Mouse (Mus musculus) embryonic facial prominence, embryonic 11.5 days (tissue): ENCODE measurements around the gene Alkbh7. TPM values are rescaled to one million over a fixed set of nuclear protein-coding genes. Genes with fewer than 3 reads are reported as not detected.

Experiments used
- ATAC-seq: fragments of 200-750 bp; cut with Nextera tagmentation; replicated peaks from 2 replicates; pipeline ENCODE4 v1.8.0; 2017; ENCODE audit warnings: low read depth; ENCODE audit not compliant: insufficient number of reproducible peaks, low FRiP score, low TSS enrichment
- DNase-seq: peaks from one replicate; pipeline ENCODE4 v3.0.0-alpha.2; 2015; ENCODE audit warnings: low spot score
- H3K27ac ChIP-seq: fragments of 300-500 bp; sonication (generic); replicated peaks from 2 replicates; pipeline ENCODE4 v1.5.1; 2014; ENCODE audit warnings: mild to moderate bottlenecking, low read depth, low read length, control low read depth
- H3K27me3 ChIP-seq: fragments of 300-500 bp; sonication (generic); 2 replicates; pipeline ENCODE4 v1.6.1; 2014; ENCODE audit warnings: mild to moderate bottlenecking, low read length, moderate library complexity, mixed read lengths; ENCODE audit not compliant: control insufficient read depth, insufficient read depth
- H3K36me3 ChIP-seq: fragments of 300-500 bp; sonication (generic); replicated peaks from 2 replicates; pipeline ENCODE4 v1.6.1; 2014; ENCODE audit warnings: low read depth, mild to moderate bottlenecking, low read length, moderate library complexity, mixed read lengths; ENCODE audit not compliant: control insufficient read depth, insufficient read depth
- H3K4me1 ChIP-seq: fragments of 300-500 bp; sonication (generic); 2 replicates; pipeline ENCODE4 v1.6.1; 2014; ENCODE audit warnings: low read length, mixed read lengths; ENCODE audit not compliant: control insufficient read depth, insufficient read depth
- H3K4me2 ChIP-seq: fragments of 300-500 bp; sonication (generic); 2 replicates; pipeline ENCODE4 v1.6.1; 2014; ENCODE audit warnings: low read depth, mild to moderate bottlenecking, control low read depth, low read length, moderate library complexity
- H3K4me3 ChIP-seq: fragments of 300-500 bp; sonication (generic); 2 replicates; pipeline ENCODE4 v1.5.1; 2014; ENCODE audit warnings: low read depth, low read length, control low read depth
- H3K9ac ChIP-seq: fragments of 300-500 bp; sonication (generic); replicated peaks from 2 replicates; pipeline ENCODE4 v1.6.1; 2014; ENCODE audit warnings: mild to moderate bottlenecking, control low read depth, low read length
- H3K9me3 ChIP-seq: fragments of 300-500 bp; sonication (generic); replicated peaks from 2 replicates; pipeline ENCODE4 v1.6.1; 2016; ENCODE audit warnings: mild to moderate bottlenecking, low read length, inconsistent platforms, mixed read lengths; ENCODE audit not compliant: control insufficient read depth
- WGBS: fragments of 180-500 bp; shearing (Covaris S2); extraction: QIAGEN DNeasy Blood & Tissue Kit; methylation state at CpG from one replicate; pipeline ENCODE4 v1.1.7; 2014; 5-methylcytosine and 5-hydroxymethylcytosine counted together
- polyA plus RNA-seq: library from polyadenylated mRNA; unstranded; fragments of >200 nt; fragmentation: Nextera tagmentation; extraction: Ambion mirVana; gene quantifications from 2 replicates; pipeline ENCODE4 v1.2.1, GENCODE M21; 2014

Gene Alkbh7
- polyA plus RNA-seq, 1 experiment from 2014 or later = 40.2 TPM

- no peaks in the 10 kb centered on the region for H3K36me3 ChIP-seq
- DNase-seq = no peak
- H3K27ac ChIP-seq = no peak overlapping the region
- H3K4me1 ChIP-seq = no peaks in the 10 kb centered on the region
- no peak for ATAC-seq
- no peak overlapping the region for H3K9ac ChIP-seq
- 77% methylated on average over 7 of the region's 7 CpGs for WGBS
- no peaks in the 10 kb centered on the region for H3K9me3 ChIP-seq
- H3K4me3 ChIP-seq = no peak overlapping the region
- no peak overlapping the region for H3K4me2 ChIP-seq
- no peaks in the 10 kb centered on the region for H3K27me3 ChIP-seq
Observed at GRCm38 (mm10) chr17:56981049-56981448, 16.1 kb upstream of the Alkbh7 start.

GRCm38 (mm10) chr17:56982013-56982412 is 15.1 kb upstream of the Alkbh7 start, which contains the start of gene Acer1:
Gene Acer1 (minus strand): TSS chr17:56982126.
- Histone ChIP-seq H3K4me1 (no peaks in the 10 kb centered on the region), H3K27me3 (no peaks in the 10 kb centered on the region), H3K4me2 (no peak within 1 kb of the TSS), H3K4me3 (no peak within 1 kb of the TSS), H3K9ac (no peak within 1 kb of the TSS), H3K9me3 (no peaks in the 10 kb centered on the region), H3K36me3 (no peaks in the 10 kb centered on the region), H3K27ac (no peak within 1 kb of the TSS)
- DNase-seq = no peak
- 79% methylated on average over 5 of the region's 5 CpGs for WGBS
- ATAC-seq = no peak

GRCm38 (mm10) chr17:56984886-56985285 is 12.3 kb upstream of the Alkbh7 start:
- no peak for DNase-seq
- Histone ChIP-seq H3K9me3 (no peaks in the 10 kb centered on the region), H3K27ac (no peak overlapping the region), H3K36me3 (no peaks in the 10 kb centered on the region), H3K9ac (no peak overlapping the region), H3K4me2 (no peak overlapping the region), H3K4me1 (no peaks in the 10 kb centered on the region), H3K4me3 (no peak overlapping the region), H3K27me3 (no peaks in the 10 kb centered on the region)
- 80% methylated on average over 9 of the region's 9 CpGs for WGBS
- ATAC-seq = no peak

GRCm38 (mm10) chr17:56985656-56986055 is 11.5 kb upstream of the Alkbh7 start:
- Histone ChIP-seq H3K27me3 (no peaks in the 10 kb centered on the region), H3K9ac (no peak overlapping the region), H3K36me3 (no peaks in the 10 kb centered on the region), H3K4me3 (no peak overlapping the region), H3K27ac (no peak overlapping the region), H3K4me2 (no peak overlapping the region), H3K9me3 (no peaks in the 10 kb centered on the region), H3K4me1 (no peaks in the 10 kb centered on the region)
- 80% methylated on average over 3 of the region's 3 CpGs for WGBS
- DNase-seq (no peak), ATAC-seq (no peak)

GRCm38 (mm10) chr17:56986105-56986805 is 10.9 kb upstream of the Alkbh7 start:
- 86% methylated on average over 3 of the region's 3 CpGs for WGBS
- Histone ChIP-seq H3K4me3 (no peak overlapping the region), H3K9ac (no peak overlapping the region), H3K27ac (no peak overlapping the region), H3K9me3 (no peaks in the 10 kb centered on the region), H3K36me3 (no peaks in the 10 kb centered on the region), H3K4me2 (no peak overlapping the region), H3K27me3 (no peaks in the 10 kb centered on the region), H3K4me1 (peaks cover 2% of the 10 kb centered on the region; the same call in 1 of the 2 replicates)
- DNase-seq (no peak), ATAC-seq (no peak)

GRCm38 (mm10) chr17:56988441-56988840 is 8.7 kb upstream of the Alkbh7 start:
- Histone ChIP-seq H3K9ac (no peak overlapping the region), H3K36me3 (peaks cover 1% of the 10 kb centered on the region; the same call in 1 of the 2 replicates), H3K4me2 (no peak overlapping the region), H3K4me3 (no peak overlapping the region), H3K27me3 (no peaks in the 10 kb centered on the region), H3K9me3 (no peaks in the 10 kb centered on the region), H3K27ac (no peak overlapping the region), H3K4me1 (peaks cover 2% of the 10 kb centered on the region; the same call in 1 of the 2 replicates)
- WGBS = 84% methylated on average over 7 of the region's 7 CpGs
- ATAC-seq (no peak), DNase-seq (no peak)

GRCm38 (mm10) chr17:56988921-56989430 is 8.2 kb upstream of the Alkbh7 start:
- Histone ChIP-seq H3K36me3 (peaks cover 6% of the 10 kb centered on the region; the same call in 1 of the 2 replicates), H3K4me2 (no peak overlapping the region; the same call in 1 of the 2 replicates), H3K9ac (no peak overlapping the region), H3K4me3 (peak overlapping the region; percentile 79; the same call in 1 of the 2 replicates), H3K27ac (no peak overlapping the region), H3K4me1 (peaks cover 2% of the 10 kb centered on the region; the same call in 1 of the 2 replicates), H3K27me3 (no peaks in the 10 kb centered on the region), H3K9me3 (no peaks in the 10 kb centered on the region)
- ATAC-seq = no peak
- 70% methylated on average over 7 of the region's 7 CpGs for WGBS
- DNase-seq = no peak

GRCm38 (mm10) chr17:56989467-56990114 is 7.5 kb upstream of the Alkbh7 start:
- WGBS = 4% methylated on average over 25 of the region's 25 CpGs
- DNase-seq = peak; percentile 91

More at GRCm38 (mm10) chr17:56989467-56990114, 7.5 kb upstream of the Alkbh7 start:
- H3K4me2 ChIP-seq = peak overlapping the region; percentile 52
- peak overlapping the region; percentile 64 for H3K9ac ChIP-seq
- H3K27ac ChIP-seq = no peak overlapping the region
- H3K27me3 ChIP-seq = no peaks in the 10 kb centered on the region
- peak; percentile 89 for ATAC-seq
- peaks cover 2% of the 10 kb centered on the region; the same call in 1 of the 2 replicates for H3K4me1 ChIP-seq
- no peaks in the 10 kb centered on the region for H3K9me3 ChIP-seq
- H3K36me3 ChIP-seq = peaks cover 6% of the 10 kb centered on the region; the same call in 1 of the 2 replicates
- H3K4me3 ChIP-seq = peak overlapping the region; percentile 79
